Mouse (Mus musculus): Measurements from ENCODE around the gene Nol9. TPM values are rescaled to one million over a fixed set of nuclear protein-coding genes. Genes with fewer than 3 reads are reported as not detected.
"Not testable (repeated sequence)": the region's sequence is repeated elsewhere in the genome, so short reads cannot be mapped to it uniquely, and the experiment has no call there.

The Nol9 gene
- total and polyA plus RNA-seq, 2 experiments, result 6.1 to 12.3 TPM

DNA sequence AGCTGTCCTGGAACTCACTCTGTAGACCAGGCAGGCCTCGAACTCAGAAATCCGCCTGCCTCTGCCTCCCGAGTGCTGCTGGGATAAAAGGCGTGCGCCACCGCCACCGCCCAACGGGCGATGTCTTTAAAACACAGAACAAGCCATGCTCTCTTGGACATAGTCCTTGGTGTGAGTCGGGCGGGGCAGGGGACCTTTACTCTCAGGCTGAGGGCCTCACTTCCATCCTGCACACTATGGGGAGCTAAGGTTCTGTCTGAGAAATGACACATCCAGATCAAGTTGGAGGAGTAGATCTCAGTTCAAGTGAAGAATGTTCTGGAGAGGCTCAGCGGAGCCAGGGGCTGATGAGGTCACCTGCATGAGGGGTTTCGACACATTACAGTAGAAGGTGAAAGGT, 6.2 kb upstream of the Nol9 start:
- WGBS, result 90% methylated on average over 13 of the region's 13 CpGs
- H3K27me3 ChIP-seq (ENCODE audit: control insufficient read depth, insufficient read depth, low read length), result no peaks in the 10 kb centered on the region
- no peak overlapping the region for H3K9ac ChIP-seq (ENCODE audit: low read depth, low read length)

GRCm38 (mm10) chr4:152036464-152036863, 2.7 kb upstream of the Nol9 start:
- 92% methylated on average over 6 of the region's 6 CpGs for WGBS
- TF ChIP-seq CTCF (IDR thresholded peaks at IDR 0.05; ENCODE audit: low read depth, low read length), result peak; percentile 28; the same call in 1 of the 2 replicates

More for the DNA sequence above, 6.2 kb upstream of the Nol9 start:
- no peak for DNase-seq (ENCODE audit: extremely low read depth, low read depth, low spot score)
- H3K4me3 ChIP-seq (ENCODE audit: insufficient read depth, low read depth, low read length), result no peak overlapping the region
- H3K79me2 ChIP-seq (ENCODE audit: control insufficient read depth, insufficient read depth, low read length), result no peaks in the 10 kb centered on the region
- no peaks in the 10 kb centered on the region for H3K36me3 ChIP-seq (ENCODE audit: control insufficient read depth, insufficient read depth, low read length)
- peaks cover 3% of the 10 kb centered on the region for H3K4me1 ChIP-seq (ENCODE audit: control insufficient read depth, insufficient read depth, low read length)
- TF ChIP-seq CTCF (IDR thresholded peaks at IDR 0.05; ENCODE audit: low read depth, low read length) (no peak), POLR2A (IDR thresholded peaks at IDR 0.05; ENCODE audit: extremely low read depth, insufficient read depth, low read length) (no peak)
- no peak overlapping the region for H3K27ac ChIP-seq (replicated peaks; ENCODE audit: insufficient read depth, low read depth, low read length)

GRCm38 (mm10) chr4:152038225-152038984, 716 bp upstream of the Nol9 start, which contains the start of gene Tas1r1:
Tas1r1 (minus strand) TSS chr4:152038568.
- no peaks in the 10 kb centered on the region for H3K27me3 ChIP-seq (ENCODE audit: control insufficient read depth, insufficient read depth, low read length)
- no peak for TF ChIP-seq CTCF (IDR thresholded peaks at IDR 0.05; ENCODE audit: low read depth, low read length)
- no peak for TF ChIP-seq POLR2A (IDR thresholded peaks at IDR 0.05; ENCODE audit: extremely low read depth, insufficient read depth, low read length)
- peak within 1 kb of the TSS; percentile 97 for H3K9ac ChIP-seq (ENCODE audit: low read depth, low read length)
- peaks cover 7% of the 10 kb centered on the region; the same call in 1 of the 2 replicates for H3K4me1 ChIP-seq (ENCODE audit: control insufficient read depth, insufficient read depth, low read length)
- peaks cover 5% of the 10 kb centered on the region for H3K36me3 ChIP-seq (ENCODE audit: control insufficient read depth, insufficient read depth, low read length)
- WGBS, result 57% methylated on average over 10 of the region's 10 CpGs
- no peak for DNase-seq (ENCODE audit: extremely low read depth, low read depth, low spot score)
- H3K4me3 ChIP-seq (ENCODE audit: insufficient read depth, low read depth, low read length), result peak within 1 kb of the TSS; percentile 97
- no peak within 1 kb of the TSS; the same call in 1 of the 2 replicates for H3K27ac ChIP-seq (replicated peaks; ENCODE audit: insufficient read depth, low read depth, low read length)
- H3K79me2 ChIP-seq (ENCODE audit: control insufficient read depth, insufficient read depth, low read length), result peaks cover 21% of the 10 kb centered on the region

More at GRCm38 (mm10) chr4:152036464-152036863, 2.7 kb upstream of the Nol9 start:
- H3K27me3 ChIP-seq (ENCODE audit: control insufficient read depth, insufficient read depth, low read length); H3K4me3 ChIP-seq (ENCODE audit: insufficient read depth, low read depth, low read length); H3K4me1 ChIP-seq (ENCODE audit: control insufficient read depth, insufficient read depth, low read length); H3K36me3 ChIP-seq (ENCODE audit: control insufficient read depth, insufficient read depth, low read length); H3K9ac ChIP-seq (ENCODE audit: low read depth, low read length); DNase-seq (ENCODE audit: extremely low read depth, low read depth, low spot score); H3K27ac ChIP-seq (replicated peaks; ENCODE audit: insufficient read depth, low read depth, low read length): not testable (repeated sequence)
- peaks cover 15% of the 10 kb centered on the region for H3K79me2 ChIP-seq (ENCODE audit: control insufficient read depth, insufficient read depth, low read length)

GRCm38 (mm10) chr4:152039831-152040310, 750 bp downstream of the Nol9 start:
- TF ChIP-seq CTCF (IDR thresholded peaks at IDR 0.05; ENCODE audit: low read depth, low read length) (no peak), POLR2A (IDR thresholded peaks at IDR 0.05; ENCODE audit: extremely low read depth, insufficient read depth, low read length) (no peak)
- Histone ChIP-seq H3K4me1 (ENCODE audit: control insufficient read depth, insufficient read depth, low read length) (peaks cover 7% of the 10 kb centered on the region; the same call in 1 of the 2 replicates), H3K27me3 (ENCODE audit: control insufficient read depth, insufficient read depth, low read length) (no peaks in the 10 kb centered on the region), H3K9ac (ENCODE audit: low read depth, low read length) (peak overlapping the region; percentile 97), H3K27ac (replicated peaks; ENCODE audit: insufficient read depth, low read depth, low read length) (peak overlapping the region; percentile 2; the same call in 1 of the 2 replicates), H3K79me2 (ENCODE audit: control insufficient read depth, insufficient read depth, low read length) (peaks cover 24% of the 10 kb centered on the region), H3K36me3 (ENCODE audit: control insufficient read depth, insufficient read depth, low read length) (peaks cover 5% of the 10 kb centered on the region), H3K4me3 (ENCODE audit: insufficient read depth, low read depth, low read length) (peak overlapping the region; percentile 97)
- WGBS, result 3% methylated on average over 25 of the region's 25 CpGs
- peak; percentile 33 for DNase-seq (ENCODE audit: extremely low read depth, low read depth, low spot score)

DNA sequence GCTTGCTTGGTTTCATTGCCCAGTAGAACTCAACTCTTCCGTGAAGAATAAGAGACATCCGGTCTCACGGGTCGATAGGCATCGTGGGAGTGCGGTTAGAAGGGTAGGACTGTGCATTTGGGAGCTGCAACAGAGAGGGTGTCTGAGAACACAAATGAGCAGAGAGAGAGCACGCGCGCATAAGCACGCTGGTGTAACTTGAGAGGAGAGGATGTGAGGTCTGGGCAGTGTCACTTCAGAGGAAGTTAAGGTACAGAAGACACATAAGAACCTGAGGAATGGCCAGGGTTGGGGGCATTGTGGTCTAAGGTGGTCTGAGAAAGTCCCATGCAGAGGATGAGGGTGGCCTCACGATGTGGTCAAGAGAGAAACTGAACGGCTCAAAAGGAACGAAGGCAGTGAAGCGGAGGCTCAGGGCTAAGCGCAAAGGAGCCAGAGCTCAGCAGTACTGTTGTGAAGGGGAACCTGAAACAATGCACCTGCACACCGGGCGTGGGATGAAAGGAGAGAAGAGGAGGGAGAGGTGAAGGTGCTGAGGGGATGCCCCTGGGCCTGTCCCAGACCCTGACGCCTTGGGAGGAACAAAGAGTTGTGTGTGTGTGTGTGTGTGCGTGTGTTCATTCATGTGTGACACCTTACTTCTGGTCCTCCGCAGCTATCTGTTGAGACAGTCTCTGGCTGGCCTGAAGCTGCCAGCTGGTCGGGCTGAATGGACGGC, 3.0 kb downstream of the Nol9 start:
- peaks cover 7% of the 10 kb centered on the region; the same call in 1 of the 2 replicates for H3K4me1 ChIP-seq (ENCODE audit: control insufficient read depth, insufficient read depth, low read length)
- H3K4me3 ChIP-seq (ENCODE audit: insufficient read depth, low read depth, low read length), result no peak overlapping the region
- H3K79me2 ChIP-seq (ENCODE audit: control insufficient read depth, insufficient read depth, low read length), result peaks cover 24% of the 10 kb centered on the region
- H3K36me3 ChIP-seq (ENCODE audit: control insufficient read depth, insufficient read depth, low read length), result peaks cover 11% of the 10 kb centered on the region
- TF ChIP-seq CTCF (IDR thresholded peaks at IDR 0.05; ENCODE audit: low read depth, low read length) (no peak), POLR2A (IDR thresholded peaks at IDR 0.05; ENCODE audit: extremely low read depth, insufficient read depth, low read length) (no peak)
- H3K9ac ChIP-seq (ENCODE audit: low read depth, low read length), result no peak overlapping the region
- H3K27me3 ChIP-seq (ENCODE audit: control insufficient read depth, insufficient read depth, low read length), result no peaks in the 10 kb centered on the region
- WGBS, result 97% methylated on average over 22 of the region's 22 CpGs
- H3K27ac ChIP-seq (replicated peaks; ENCODE audit: insufficient read depth, low read depth, low read length), result no peak overlapping the region
- DNase-seq (ENCODE audit: extremely low read depth, low read depth, low spot score), result no peak
